Mouse (Mus musculus) hindbrain, embryonic 12.5 days (tissue): Measurements from ENCODE around the gene Tcte1. TPM values are rescaled to one million over a fixed set of nuclear protein-coding genes. Genes with fewer than 3 reads are reported as not detected.

Source experiments
- ATAC-seq: fragments of 200-750 bp; cut with Nextera tagmentation; 2 replicates; pipeline ENCODE4 v1.8.0; 2017; ENCODE audit warnings: moderate TSS enrichment; ENCODE audit not compliant: low FRiP score
- H3K27ac ChIP-seq: fragments of 300-500 bp; sonication (generic); 2 replicates; pipeline ENCODE4 v1.5.1; 2016; ENCODE audit warnings: mild to moderate bottlenecking
- H3K27me3 ChIP-seq: fragments of 300-500 bp; sonication (generic); 2 replicates; pipeline ENCODE4 v1.6.1; 2016; ENCODE audit warnings: mild to moderate bottlenecking
- H3K36me3 ChIP-seq: fragments of 300-500 bp; sonication (generic); 2 replicates; pipeline ENCODE4 v1.6.1; 2016; ENCODE audit warnings: mild to moderate bottlenecking
- H3K4me1 ChIP-seq: fragments of 300-500 bp; sonication (generic); 2 replicates; pipeline ENCODE4 v1.6.1; 2016
- H3K4me2 ChIP-seq: fragments of 300-500 bp; sonication (generic); replicated peaks from 2 replicates; pipeline ENCODE4 v1.6.1; 2016; ENCODE audit warnings: mild to moderate bottlenecking
- H3K4me3 ChIP-seq: fragments of 300-500 bp; sonication (generic); 2 replicates; pipeline ENCODE4 v1.5.1; 2016; ENCODE audit warnings: mild to moderate bottlenecking
- H3K9ac ChIP-seq: fragments of 300-500 bp; sonication (generic); 2 replicates; pipeline ENCODE4 v1.6.1; 2016; ENCODE audit warnings: mild to moderate bottlenecking, moderate library complexity
- H3K9me3 ChIP-seq: fragments of 300-500 bp; sonication (generic); replicated peaks from 2 replicates; pipeline ENCODE4 v1.6.1; 2016; ENCODE audit warnings: mild to moderate bottlenecking
- WGBS: fragments of 180-500 bp; shearing (Covaris S2); methylation state at CpG from one replicate; pipeline ENCODE4 v1.1.7; 2016; 5-methylcytosine and 5-hydroxymethylcytosine counted together
- polyA plus RNA-seq: library from polyadenylated mRNA; unstranded; fragments of >200 nt; fragmentation: Nextera tagmentation; extraction: Ambion mirVana; gene quantifications from 2 replicates; pipeline ENCODE4 v1.2.1, GENCODE M21; 2016

Gene Tcte1
- 2.3 and 3.2 TPM in 2 replicates for polyA plus RNA-seq

DNA sequence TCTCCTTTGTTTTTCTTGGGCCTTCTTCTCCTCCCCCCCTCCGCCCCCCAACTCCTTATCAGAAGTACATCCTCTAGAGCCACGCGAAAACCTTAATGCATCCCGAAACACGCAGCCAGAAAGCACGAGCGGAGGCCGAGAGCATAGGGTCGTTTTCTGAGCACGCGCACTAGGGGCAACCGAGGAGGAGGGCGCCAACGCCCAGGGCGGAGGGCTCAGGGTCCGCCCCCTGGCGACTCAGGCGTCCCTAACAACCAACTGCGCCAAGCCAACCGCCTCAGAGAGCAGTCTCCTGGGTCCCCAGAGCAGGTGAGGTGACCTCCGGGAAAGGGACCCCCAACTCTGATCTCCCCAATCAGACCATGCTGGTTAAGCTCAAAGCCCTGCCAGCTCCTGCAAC lies at the start of gene Tcte1:
Gene Tcte1 (plus strand): TSS at position 172 of the 400 bp plus-strand sequence.
- WGBS, result under 1% methylated on average over 21 of the region's 21 CpGs
- peak; percentile 78 for ATAC-seq
- Histone ChIP-seq H3K27ac (no peak within 1 kb of the TSS), H3K9me3 (no peaks in the 10 kb centered on the region), H3K36me3 (peaks cover 21% of the 10 kb centered on the region), H3K4me2 (peak within 1 kb of the TSS; percentile 73), H3K4me3 (peak within 1 kb of the TSS; percentile 35), H3K9ac (peak within 1 kb of the TSS; percentile 60), H3K27me3 (peaks cover 18% of the 10 kb centered on the region), H3K4me1 (peaks cover 19% of the 10 kb centered on the region)

DNA sequence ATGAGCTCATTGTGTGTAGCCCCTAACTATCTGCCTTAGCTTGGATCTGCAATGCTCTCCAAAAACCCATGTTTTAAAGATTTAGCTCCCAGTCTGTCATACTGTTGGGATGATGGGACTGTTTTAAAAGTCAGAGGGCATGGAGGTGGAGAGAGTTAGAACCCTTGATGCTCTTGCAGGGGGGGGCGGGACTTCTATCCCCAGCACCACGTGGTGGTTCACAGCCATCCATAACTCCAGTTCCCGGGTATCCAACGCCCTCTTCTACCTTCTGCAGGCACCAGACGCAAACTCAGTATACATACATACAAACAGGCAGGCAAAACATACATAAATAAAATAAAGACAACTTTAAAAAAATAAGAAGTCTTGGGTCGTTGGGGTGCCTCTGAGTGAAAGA lies 49.6 kb upstream of the Tcte1 start:
- Histone ChIP-seq H3K27ac (no peak overlapping the region), H3K4me3 (no peak overlapping the region), H3K4me2 (no peak overlapping the region), H3K4me1 (peaks cover 13% of the 10 kb centered on the region), H3K36me3 (no peaks in the 10 kb centered on the region), H3K9ac (no peak overlapping the region), H3K9me3 (no peaks in the 10 kb centered on the region), H3K27me3 (peaks cover 9% of the 10 kb centered on the region; the same call in 1 of the 2 replicates)
- no peak for ATAC-seq
- WGBS, result 82% methylated on average over 6 of the region's 6 CpGs

- Histone ChIP-seq H3K4me3 (peak overlapping the region; percentile 38), H3K4me1 (peaks cover 13% of the 10 kb centered on the region), H3K9me3 (no peaks in the 10 kb centered on the region), H3K4me2 (peak overlapping the region; percentile 74), H3K9ac (no peak overlapping the region), H3K36me3 (no peaks in the 10 kb centered on the region), H3K27me3 (peaks cover 9% of the 10 kb centered on the region; the same call in 1 of the 2 replicates), H3K27ac (no peak overlapping the region)
- ATAC-seq, result peak; percentile 49
- WGBS, result 73% methylated on average over 8 of the region's 8 CpGs
Observed at GRCm38 (mm10) chr17:45474146-45474545, 49.1 kb upstream of the Tcte1 start.

DNA sequence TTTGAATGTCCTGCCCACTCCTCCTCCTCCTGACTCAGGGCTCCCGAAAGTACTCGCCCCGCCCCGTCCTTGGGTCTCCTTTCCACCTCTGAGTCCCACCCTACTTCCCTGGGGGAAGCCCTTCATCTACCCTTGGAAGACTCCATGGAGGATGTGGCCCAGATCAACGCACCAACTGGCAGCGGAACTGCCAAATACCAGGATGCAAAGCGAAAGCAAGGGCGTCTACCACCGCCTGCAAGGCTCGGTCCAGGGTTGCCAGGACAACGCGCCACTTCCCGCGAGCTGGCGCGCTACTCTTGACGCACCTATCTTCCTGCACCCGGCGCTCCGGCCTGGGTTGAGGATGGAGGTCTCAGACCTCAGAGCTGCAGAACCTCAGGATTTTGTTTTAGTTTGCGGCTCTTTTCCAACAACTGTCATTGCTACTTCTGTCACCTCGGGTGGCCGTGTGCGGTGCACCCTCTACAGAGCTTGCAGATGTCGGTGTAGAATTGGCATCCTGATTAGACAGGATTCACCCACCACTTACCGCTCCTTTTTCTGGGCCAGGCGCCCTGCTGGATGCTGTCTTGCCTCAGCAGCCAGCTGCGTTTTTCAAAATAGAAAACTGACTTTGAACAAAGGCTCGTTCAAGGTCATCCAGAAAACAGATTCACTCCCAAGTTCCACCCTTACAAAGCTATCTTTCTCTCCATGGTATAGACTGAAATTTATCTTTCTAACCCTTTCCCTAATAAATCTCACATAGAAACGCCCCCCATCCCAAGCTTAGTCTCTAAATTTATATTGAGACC lies 48.4 kb upstream of the Tcte1 start, which contains the start of gene Spats1:
Gene Spats1 (minus strand): TSS at position 747 of the 797 bp plus-strand sequence.
- H3K9me3 ChIP-seq, result no peaks in the 10 kb centered on the region

GRCm38 (mm10) chr17:45478234-45478825 lies 44.9 kb upstream of the Tcte1 start:
- peak; percentile 21; the same call in 1 of the 2 replicates for ATAC-seq
- Histone ChIP-seq H3K36me3 (no peaks in the 10 kb centered on the region), H3K4me3 (no peak overlapping the region), H3K4me1 (peaks cover 13% of the 10 kb centered on the region), H3K9ac (no peak overlapping the region), H3K27me3 (peaks cover 9% of the 10 kb centered on the region; the same call in 1 of the 2 replicates), H3K4me2 (no peak overlapping the region), H3K27ac (no peak overlapping the region), H3K9me3 (peaks cover 9% of the 10 kb centered on the region; the same call in 1 of the 2 replicates)
- 21% methylated on average over 12 of the region's 12 CpGs for WGBS

More for the DNA sequence above, 48.4 kb upstream of the Tcte1 start, which contains the start of gene Spats1:
- peaks cover 13% of the 10 kb centered on the region for H3K4me1 ChIP-seq
- 6% methylated on average over 30 of the region's 30 CpGs for WGBS
- peak; percentile 85 for ATAC-seq
- H3K9ac ChIP-seq, result peak within 1 kb of the TSS; percentile 46
- H3K4me3 ChIP-seq, result peak within 1 kb of the TSS; percentile 38
- H3K4me2 ChIP-seq, result peak within 1 kb of the TSS; percentile 74
- H3K27ac ChIP-seq, result no peak within 1 kb of the TSS
- H3K27me3 ChIP-seq, result peaks cover 9% of the 10 kb centered on the region; the same call in 1 of the 2 replicates
- H3K36me3 ChIP-seq, result no peaks in the 10 kb centered on the region

DNA sequence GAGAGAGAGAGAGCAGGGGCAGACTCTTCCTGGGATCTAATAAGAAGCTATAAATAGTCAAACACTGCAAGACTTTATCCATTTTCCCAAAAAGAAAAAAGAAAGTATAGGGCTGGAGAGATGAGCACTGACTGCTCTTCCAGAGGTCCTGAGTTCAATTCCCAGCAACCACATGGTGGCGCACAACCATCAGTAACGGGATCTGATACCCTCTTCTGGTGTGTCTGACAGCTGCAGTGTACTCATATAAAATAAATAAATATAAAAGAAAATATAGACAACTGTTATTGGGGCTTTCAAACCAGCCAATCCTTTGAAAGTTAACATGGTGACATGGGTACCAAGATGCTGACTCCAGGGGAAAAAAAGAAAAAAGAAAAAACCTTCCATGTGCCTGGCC lies 42.8 kb upstream of the Tcte1 start:
- no peak for ATAC-seq
- no peak overlapping the region for H3K9ac ChIP-seq
- H3K4me1 ChIP-seq, result 0 out of 2 replicates have a peak, but pooled peaks cover 6% of the 10 kb centered on the region
- peaks cover 9% of the 10 kb centered on the region; the same call in 1 of the 2 replicates for H3K9me3 ChIP-seq
- no peak overlapping the region for H3K27ac ChIP-seq
- no peak overlapping the region for H3K4me3 ChIP-seq
- no peaks in the 10 kb centered on the region for H3K36me3 ChIP-seq
- peaks cover 9% of the 10 kb centered on the region; the same call in 1 of the 2 replicates for H3K27me3 ChIP-seq
- H3K4me2 ChIP-seq, result no peak overlapping the region
- WGBS, result 37% methylated on average over 2 of the region's 2 CpGs

GRCm38 (mm10) chr17:45485581-45485980 lies 37.7 kb upstream of the Tcte1 start:
- Histone ChIP-seq H3K4me3 (no peak overlapping the region), H3K9me3 (peaks cover 9% of the 10 kb centered on the region; the same call in 1 of the 2 replicates), H3K4me2 (no peak overlapping the region), H3K4me1 (no peaks in the 10 kb centered on the region), H3K27me3 (peaks cover 4% of the 10 kb centered on the region; the same call in 1 of the 2 replicates), H3K36me3 (no peaks in the 10 kb centered on the region), H3K27ac (no peak overlapping the region), H3K9ac (no peak overlapping the region)
- ATAC-seq, result no peak
- WGBS, result 87% methylated on average over 7 of the region's 7 CpGs

DNA sequence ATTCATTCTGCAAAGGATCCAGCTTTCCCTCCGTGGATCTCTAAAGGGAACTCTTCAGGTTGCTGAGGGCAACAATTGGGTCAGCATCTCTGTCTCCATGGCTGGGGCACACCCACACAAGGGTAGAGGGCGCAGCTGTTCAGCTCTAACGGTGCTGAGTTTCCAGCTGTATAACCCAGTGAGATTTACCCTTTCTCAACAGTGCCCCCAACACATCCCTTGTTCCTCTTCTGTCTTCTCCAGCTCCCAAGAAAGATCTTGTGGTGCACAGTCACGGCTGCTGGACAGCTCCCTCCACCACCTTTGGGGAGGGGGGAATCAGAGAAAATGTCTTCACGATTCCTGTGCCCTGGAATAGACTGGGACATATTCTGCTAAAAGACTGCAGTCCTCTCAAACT lies 36.0 kb upstream of the Tcte1 start:
- H3K36me3 ChIP-seq, result no peaks in the 10 kb centered on the region
- no peak overlapping the region for H3K4me3 ChIP-seq
- WGBS, result 16% methylated on average over 5 of the region's 5 CpGs
- no peaks in the 10 kb centered on the region for H3K4me1 ChIP-seq
- H3K27me3 ChIP-seq, result peaks cover 4% of the 10 kb centered on the region; the same call in 1 of the 2 replicates
- no peak overlapping the region for H3K9ac ChIP-seq
- no peak for ATAC-seq
- no peak overlapping the region for H3K4me2 ChIP-seq
- H3K27ac ChIP-seq, result no peak overlapping the region
- H3K9me3 ChIP-seq, result no peaks in the 10 kb centered on the region

DNA sequence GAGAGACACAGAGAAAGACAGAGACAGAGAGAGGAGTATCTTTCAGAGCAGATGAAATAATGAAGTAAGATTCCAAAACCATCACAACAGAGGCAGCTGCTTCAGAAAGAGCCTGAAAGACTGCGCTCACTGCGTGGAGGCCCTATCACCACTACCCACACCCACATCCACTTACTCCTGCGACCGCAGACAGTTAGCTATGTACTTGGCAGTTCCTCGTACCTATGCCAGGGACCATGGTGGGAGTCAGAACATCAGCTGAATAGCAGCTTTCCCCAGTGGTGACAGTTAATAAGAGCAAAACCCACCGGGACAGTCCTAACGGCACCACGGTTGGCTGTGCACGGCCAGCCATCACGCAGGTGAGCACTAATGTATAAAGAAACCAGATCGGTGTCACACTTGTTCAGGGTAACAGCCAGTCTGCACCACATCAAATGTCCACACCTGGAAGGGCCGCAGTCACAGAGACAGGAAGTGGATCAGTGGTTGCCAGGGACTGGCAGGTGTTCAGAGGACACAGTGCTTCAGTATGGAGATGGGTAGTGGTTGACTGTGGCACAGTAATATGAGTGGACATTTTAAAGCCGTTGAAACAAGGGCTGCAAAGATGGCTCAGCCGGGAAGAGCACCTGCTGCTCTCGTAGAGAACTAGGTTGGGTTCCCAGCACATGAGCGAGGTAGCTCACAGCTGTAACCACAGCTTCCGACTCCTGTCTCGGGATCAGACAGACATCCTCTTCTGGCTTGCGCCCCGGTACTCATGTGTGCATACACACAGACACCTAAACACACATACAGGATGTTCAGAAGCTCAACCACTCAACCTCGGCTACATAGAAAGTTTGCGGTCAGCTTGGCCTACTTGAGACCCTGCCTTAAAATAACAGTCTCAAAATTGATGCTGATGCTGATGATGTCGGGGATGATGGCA lies 34.6 kb upstream of the Tcte1 start:
- Histone ChIP-seq H3K4me2 (no peak overlapping the region), H3K27ac (no peak overlapping the region), H3K4me1 (no peaks in the 10 kb centered on the region), H3K9me3 (no peaks in the 10 kb centered on the region), H3K27me3 (peaks cover 4% of the 10 kb centered on the region; the same call in 1 of the 2 replicates), H3K36me3 (no peaks in the 10 kb centered on the region), H3K4me3 (no peak overlapping the region), H3K9ac (no peak overlapping the region)
- no peak for ATAC-seq
- WGBS, result 92% methylated on average over 23 of the region's 23 CpGs

DNA sequence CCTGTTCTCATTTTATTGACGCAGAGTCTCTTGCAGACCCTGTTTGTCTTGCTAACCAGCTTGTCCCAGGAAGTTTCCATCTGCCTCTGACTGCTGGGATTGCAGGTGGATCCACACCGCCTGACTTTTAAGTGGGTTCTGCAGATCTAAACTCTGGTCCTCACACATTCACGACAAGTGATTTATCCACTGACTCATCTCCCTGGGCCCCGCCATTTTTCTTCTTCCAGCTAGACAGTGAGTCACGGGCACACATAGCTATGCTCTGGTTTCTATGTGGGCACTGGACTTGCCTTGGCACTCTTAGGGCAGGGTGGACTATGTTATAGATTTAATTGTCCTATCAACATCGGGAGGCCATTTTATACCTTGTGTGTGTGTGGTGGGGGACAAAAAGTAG lies 33.5 kb upstream of the Tcte1 start:
- no peak overlapping the region for H3K4me3 ChIP-seq
- 87% methylated on average over 6 of the region's 6 CpGs for WGBS
- peaks cover 4% of the 10 kb centered on the region; the same call in 1 of the 2 replicates for H3K27me3 ChIP-seq
- no peaks in the 10 kb centered on the region for H3K4me1 ChIP-seq
- no peak overlapping the region for H3K9ac ChIP-seq
- no peak for ATAC-seq
- H3K4me2 ChIP-seq, result no peak overlapping the region
- no peak overlapping the region for H3K27ac ChIP-seq
- no peaks in the 10 kb centered on the region for H3K36me3 ChIP-seq
- H3K9me3 ChIP-seq, result no peaks in the 10 kb centered on the region

GRCm38 (mm10) chr17:45490532-45491154 lies 32.6 kb upstream of the Tcte1 start:
- Histone ChIP-seq H3K27me3 (peaks cover 4% of the 10 kb centered on the region; the same call in 1 of the 2 replicates), H3K4me1 (no peaks in the 10 kb centered on the region), H3K9me3 (no peaks in the 10 kb centered on the region), H3K4me2 (no peak overlapping the region), H3K36me3 (no peaks in the 10 kb centered on the region), H3K4me3 (no peak overlapping the region), H3K27ac (no peak overlapping the region), H3K9ac (no peak overlapping the region)
- 80% methylated on average over 13 of the region's 13 CpGs for WGBS
- no peak for ATAC-seq
